Mouse (Mus musculus) kidney, adult 8-10 months (tissue): ENCODE results near the gene Mindy1.
"Not testable (repeated sequence)": the region's sequence is repeated elsewhere in the genome, so short reads cannot be mapped to it uniquely, and the experiment has no call there.

Experiments
- DNase-seq, 2 experiments: peaks; one replicate each; pipeline ENCODE4 v3.0.0; 2022

Mindy1 gene

DNA sequence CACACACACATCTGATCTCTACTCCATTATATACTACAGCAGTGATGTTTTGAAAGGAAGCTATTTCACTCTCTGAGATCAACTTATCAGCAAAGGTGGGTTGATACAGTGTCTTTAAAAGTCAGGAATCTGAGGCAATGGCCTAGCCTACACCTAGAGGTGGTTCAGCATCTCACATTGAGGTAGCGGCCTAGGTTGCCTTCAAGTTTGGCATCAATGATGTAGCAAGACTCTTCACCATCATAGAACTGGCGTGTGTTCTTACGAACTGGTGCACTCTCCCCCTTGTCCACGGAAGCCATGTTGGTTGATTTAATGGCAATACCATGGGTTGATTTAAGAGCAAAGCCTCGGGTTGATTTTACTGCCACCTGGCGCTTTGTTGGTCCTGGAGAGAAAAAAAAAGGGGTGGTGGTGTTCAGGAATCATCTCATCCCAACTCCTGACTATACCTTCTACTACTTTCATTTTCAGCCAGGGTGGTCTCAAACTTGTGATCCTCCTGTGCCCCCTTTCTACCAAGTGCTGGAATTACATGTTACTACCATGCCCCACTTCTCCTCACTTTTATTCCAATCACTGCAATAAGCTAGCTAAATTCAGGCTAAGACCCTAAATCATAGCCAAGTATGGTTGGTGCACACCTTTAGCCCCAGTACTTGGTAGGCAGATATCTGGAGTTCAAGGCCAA, 43.5 kb downstream of the Mindy1 start:
- DNase-seq = no peak

DNA sequence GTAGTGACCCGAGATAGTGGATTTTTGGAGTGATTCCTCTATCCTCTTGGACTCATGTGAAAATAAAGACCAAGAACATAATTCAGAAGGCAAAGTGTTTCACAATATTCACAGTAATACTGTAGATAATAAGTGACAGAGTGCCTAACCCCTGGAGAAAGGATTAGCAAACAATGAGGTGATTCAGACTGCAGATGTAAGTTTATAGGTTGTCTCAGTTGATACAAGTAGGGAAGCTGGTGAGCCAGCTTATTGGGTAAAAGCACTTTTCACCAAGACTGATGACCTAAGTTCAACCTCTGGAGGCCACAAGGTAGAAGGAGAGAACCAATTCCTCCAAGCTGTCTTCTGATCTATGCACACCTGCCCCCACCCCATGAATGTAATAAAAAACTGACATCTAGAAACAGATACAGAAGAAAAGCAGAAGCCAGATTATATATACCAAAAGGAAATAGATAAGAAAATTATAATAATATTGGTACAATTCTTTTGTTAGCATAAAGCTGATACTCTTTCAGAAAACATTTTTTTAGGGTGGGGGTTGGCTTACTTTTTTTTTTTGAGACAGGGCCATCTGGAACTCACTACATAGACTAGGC, 47.8 kb downstream of the Mindy1 start:
- no peak for DNase-seq

DNA sequence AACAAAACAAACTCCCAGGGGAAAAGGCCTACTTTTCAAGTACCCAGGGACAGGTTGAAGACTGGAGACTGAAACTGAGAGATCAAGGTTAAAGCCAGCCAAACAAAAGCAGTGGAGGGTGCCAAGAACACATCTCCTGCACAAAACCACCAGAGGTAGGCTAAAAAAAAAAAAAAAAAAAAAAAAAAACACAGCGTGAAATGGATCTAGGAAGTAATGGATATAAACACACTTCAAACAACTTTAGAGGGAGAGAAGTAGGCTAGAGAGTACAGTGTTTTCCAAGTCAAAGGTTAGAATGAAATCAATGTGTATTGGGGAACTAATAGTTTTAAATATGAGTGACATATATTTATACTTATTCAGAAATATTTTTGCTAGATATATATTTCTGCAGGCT, 50.4 kb downstream of the Mindy1 start:
- no peak for DNase-seq

DNA sequence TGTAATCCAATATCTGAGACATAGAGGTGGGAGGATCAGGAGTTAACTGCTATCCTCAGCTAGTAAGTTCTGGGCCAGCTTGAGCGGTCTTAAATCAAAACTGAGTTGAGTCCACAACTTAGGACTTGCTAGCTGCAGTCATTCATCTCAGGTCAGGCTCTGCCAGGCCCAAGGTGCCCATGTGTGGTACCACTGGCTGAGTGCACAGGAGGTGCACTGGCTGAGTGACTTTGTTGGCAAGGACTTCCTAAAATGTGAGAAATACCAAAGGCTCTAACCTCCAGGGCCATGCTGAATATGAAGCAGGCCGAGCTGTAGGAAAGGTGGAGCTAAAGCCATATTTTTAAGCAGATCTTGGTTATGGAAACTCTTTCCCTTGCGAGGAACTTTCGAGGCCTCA, 56.2 kb downstream of the Mindy1 start:
- no peak for DNase-seq

DNA sequence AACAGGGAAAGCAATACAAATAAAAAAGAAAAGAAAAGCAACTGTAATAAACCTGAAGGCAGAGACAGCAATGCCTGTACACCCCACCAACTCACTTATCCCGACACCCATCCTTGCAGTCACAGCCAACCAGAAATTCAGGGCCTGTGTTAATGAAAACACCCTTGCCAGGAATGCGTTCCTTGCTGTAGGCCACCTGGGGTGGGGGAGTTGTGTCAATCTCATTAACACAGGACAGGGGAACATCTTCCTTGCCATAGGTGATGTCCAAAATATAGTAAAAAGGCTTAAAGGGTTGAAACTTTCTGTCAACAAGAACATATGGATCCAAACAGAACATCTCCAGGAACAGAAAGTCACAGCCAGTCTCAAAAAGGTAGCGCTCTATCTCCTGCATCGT, 57.1 kb downstream of the Mindy1 start:
- no peak for DNase-seq

DNA sequence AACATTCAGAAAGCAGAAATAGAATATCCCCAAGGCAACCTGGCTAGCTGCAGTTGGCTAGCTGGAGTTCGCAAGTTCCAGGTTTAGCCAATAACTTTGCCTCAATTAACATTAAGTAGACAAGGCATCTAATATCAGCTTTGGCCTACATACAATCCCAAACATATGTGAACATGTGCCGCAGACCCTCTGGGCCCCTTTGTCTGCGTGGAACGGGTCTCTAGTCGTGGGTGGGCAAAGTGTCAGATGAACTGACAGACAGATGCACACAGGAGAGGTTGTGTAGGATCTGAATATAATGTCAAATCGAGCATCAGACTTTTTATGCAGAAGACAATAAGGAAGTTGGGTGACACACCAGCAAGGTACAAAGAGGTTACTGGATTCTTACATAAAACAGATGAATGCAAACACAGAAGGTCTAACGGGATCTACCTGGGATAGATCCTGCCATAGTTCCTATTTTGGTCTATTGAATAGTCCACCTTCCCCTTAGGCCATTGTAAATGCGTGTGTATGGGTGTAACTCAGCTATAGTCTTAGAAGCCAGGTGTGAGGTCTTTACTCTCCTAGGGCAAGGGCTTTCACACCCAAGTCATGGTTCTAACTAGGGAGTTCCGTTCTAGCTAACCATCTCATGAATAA, 62.3 kb downstream of the Mindy1 start:
- not testable (repeated sequence) for DNase-seq
